Comparison of ENCODE assay signal across 19 mouse cellular contexts in genomic region chr5:27717301-27717700, GRCm38 (mm10).
DNase-seq lines count a peak whose midpoint lies in the region; ATAC-seq lines count a peak whose summit lies in the region.
"Had no signal": no experiment of that assay in that cellular context is flagged by ENCODE, and none has a peak within 500 bp of the region (broad histone marks: within the 10 kb centered on the region; RNA-seq: fewer than 3 reads in every experiment).

No protein-coding gene starts in this region.

- H3K4me2 ChIP-seq in midbrain, embryonic 16.5 days (ENCODE audit: low read length), result no peak overlapping the region
- H3K4me2 ChIP-seq: hindbrain, embryonic 12.5 days; midbrain, embryonic 12.5 days; neural tube, embryonic 12.5 days; stomach, embryonic 15.5 days had no signal

- no peak overlapping the region for H3K27ac ChIP-seq in midbrain, embryonic 16.5 days (ENCODE audit: low read length)
- H3K27ac ChIP-seq: forebrain, embryonic 10.5 days; heart, embryonic 10.5 days; hindbrain, embryonic 12.5 days; midbrain, embryonic 12.5 days; neural tube, embryonic 12.5 days; stomach, embryonic 15.5 days had no signal

- peak; percentile 70 for DNase-seq in layer of hippocampus, adult 11-12 months (ENCODE audit: low spot score)
- no peak for DNase-seq in layer of hippocampus, adult 9-10 months (ENCODE audit: low spot score)
- DNase-seq in layer of hippocampus, adult 18-20 months (ENCODE audit: low spot score in 2 of 2), result peak; percentile 64 to 80
- DNase-seq in layer of hippocampus, postnatal 36 days, result peak; percentile 66 to 70
- DNase-seq in telencephalon, adult 2 months (ENCODE audit: low read depth, low spot score), result peak; percentile 75
- no peak for DNase-seq in thymus, postnatal 4 days
- DNase-seq: heart, postnatal 14 days; kidney, adult 9 months; kidney, postnatal 4 days; liver; lung, postnatal 10 days; thymus, adult 2 months had no signal

- H3K9ac ChIP-seq in midbrain, embryonic 16.5 days (ENCODE audit: low read depth, low read length), result no peak overlapping the region
- H3K9ac ChIP-seq: hindbrain, embryonic 12.5 days; midbrain, embryonic 12.5 days; neural tube, embryonic 12.5 days; stomach, embryonic 15.5 days had no signal

- no peak for ATAC-seq in midbrain, embryonic 16.5 days

- H3K4me1 ChIP-seq in midbrain, embryonic 16.5 days (ENCODE audit: control insufficient read depth, insufficient read depth, low read length), result no peaks in the 10 kb centered on the region
- H3K4me1 ChIP-seq: heart, embryonic 10.5 days; midbrain, embryonic 12.5 days; stomach, embryonic 15.5 days had no signal

- H3K4me3 ChIP-seq in midbrain, embryonic 16.5 days (ENCODE audit: low read depth, low read length), result no peak overlapping the region
- H3K4me3 ChIP-seq: forebrain, embryonic 10.5 days; heart, embryonic 10.5 days; hindbrain, embryonic 12.5 days; midbrain, embryonic 12.5 days; neural tube, embryonic 12.5 days; stomach, embryonic 15.5 days had no signal

- H3K27me3 ChIP-seq in midbrain, embryonic 16.5 days (ENCODE audit: control insufficient read depth, insufficient read depth, low read depth, low read length), result no peaks in the 10 kb centered on the region
- H3K27me3 ChIP-seq: hindbrain, embryonic 12.5 days; midbrain, embryonic 12.5 days; neural tube, embryonic 12.5 days; stomach, embryonic 15.5 days had no signal

- H3K9me3 ChIP-seq in midbrain, embryonic 16.5 days (replicated peaks; ENCODE audit: control insufficient read depth, low read length, poor library complexity, severe bottlenecking), result no peaks in the 10 kb centered on the region
- H3K9me3 ChIP-seq: forebrain, embryonic 10.5 days; heart, embryonic 10.5 days; hindbrain, embryonic 12.5 days; midbrain, embryonic 12.5 days; neural tube, embryonic 12.5 days; stomach, embryonic 15.5 days had no signal

- peaks cover 9% of the 10 kb centered on the region for H3K36me3 ChIP-seq in midbrain, embryonic 16.5 days (ENCODE audit: control insufficient read depth, insufficient read depth, low read length)
- H3K36me3 ChIP-seq: forebrain, embryonic 10.5 days; heart, embryonic 10.5 days; midbrain, embryonic 12.5 days; neural tube, embryonic 12.5 days; stomach, embryonic 15.5 days had no signal

Comparison
In these comparisons a context has a peak if more than half of its experiments do, and no peak if none do; other contexts are left out.
1. DNase-seq: peak in layer of hippocampus, adult 11-12 months (single experiment), layer of hippocampus, adult 18-20 months (2 of 2), layer of hippocampus, postnatal 36 days (2 of 2) and telencephalon, adult 2 months (single experiment); none in layer of hippocampus, adult 9-10 months (single experiment) and thymus, postnatal 4 days (single experiment).